Mouse (Mus musculus): ENCODE results near the gene Tnfsfm13.

- no peak for TF ChIP-seq CTCF (IDR thresholded peaks at IDR 0.05; ENCODE audit: low read depth)
- no peak for TF ChIP-seq EP300 (IDR thresholded peaks at IDR 0.05; ENCODE audit: low read depth)
Measured at GRCm38 (mm10) chr11:69695046-69695360, 895 bp downstream of the Tnfsfm13 start.

Measured in liver, embryonic 14.5 days (tissue).